Mouse (Mus musculus): ENCODE measurements around the gene Cbl.

Gene Cbl

DNA sequence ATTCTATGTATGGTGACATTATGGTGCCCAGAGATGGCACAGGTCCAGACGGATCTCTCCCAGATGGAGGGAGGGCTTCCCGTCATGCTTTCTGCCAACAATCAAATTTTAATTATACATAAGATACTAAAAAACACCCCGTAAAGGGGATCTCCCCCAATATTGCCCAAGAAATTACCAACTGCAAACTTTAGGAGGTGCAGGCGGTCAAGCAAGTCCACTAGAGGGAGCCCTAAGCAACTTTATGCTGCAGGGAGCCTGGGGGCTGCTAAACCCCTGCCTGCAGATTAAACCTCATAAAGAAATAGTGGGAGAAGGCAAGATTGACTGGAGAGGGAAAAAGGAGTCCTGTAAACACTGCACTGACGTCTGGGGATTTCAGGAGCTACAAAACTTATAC is 5.6 kb upstream of the Cbl start:
- DNase-seq (ENCODE audit: low read depth): no peak

DNA sequence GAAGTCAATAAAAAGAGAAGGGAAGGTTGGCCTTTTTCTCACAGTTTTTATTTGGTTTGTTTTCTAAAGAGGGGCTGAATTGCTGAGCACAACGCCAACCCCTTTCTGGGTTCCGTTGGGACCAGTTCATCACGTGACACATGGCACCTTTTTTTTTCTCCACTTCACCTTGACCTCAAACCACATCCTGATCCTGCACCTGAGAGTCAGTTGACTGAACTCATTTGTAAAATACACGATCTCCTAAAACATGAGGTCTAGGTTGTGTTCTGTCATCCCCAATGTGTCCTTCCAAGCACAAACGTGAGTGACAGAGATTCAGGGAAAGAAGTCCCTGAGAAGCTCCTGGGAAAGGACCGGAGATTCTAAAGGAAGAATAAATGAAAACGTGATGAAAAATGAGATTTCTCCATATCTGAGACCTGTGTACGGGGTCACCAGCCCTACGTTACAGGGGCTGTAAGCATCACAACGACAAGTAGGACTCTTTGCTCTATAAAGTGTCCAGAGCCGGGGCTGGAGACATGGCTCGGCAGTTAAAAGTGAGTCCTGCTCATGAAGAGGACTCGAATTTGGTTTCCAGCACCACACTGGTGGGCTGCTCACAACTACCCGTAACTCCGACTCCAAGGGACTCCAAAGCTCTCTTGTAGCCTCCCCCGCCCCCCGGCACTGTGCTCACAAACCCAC is 4.8 kb upstream of the Cbl start:
- no peak for DNase-seq (ENCODE audit: low read depth)

DNA sequence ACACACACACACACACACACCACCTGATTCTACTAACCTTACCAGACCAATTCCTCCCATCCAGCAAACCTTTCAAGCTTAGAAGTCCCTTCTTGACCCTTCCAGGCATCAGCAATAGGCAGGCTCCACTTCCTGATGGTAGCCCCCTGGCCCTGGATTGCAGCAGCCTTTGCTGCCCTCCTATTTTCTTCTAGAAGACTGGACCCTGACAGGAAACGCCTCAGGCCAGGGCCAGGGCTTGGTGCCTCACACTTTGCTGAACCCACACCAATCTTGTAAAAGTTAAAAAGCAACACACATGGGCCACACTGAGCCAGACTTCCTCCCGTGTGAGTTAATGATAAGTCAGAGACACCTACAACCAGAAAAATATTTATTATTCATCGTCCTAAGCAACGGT is 3.3 kb upstream of the Cbl start:
- no peak for DNase-seq (ENCODE audit: low read depth)

DNA sequence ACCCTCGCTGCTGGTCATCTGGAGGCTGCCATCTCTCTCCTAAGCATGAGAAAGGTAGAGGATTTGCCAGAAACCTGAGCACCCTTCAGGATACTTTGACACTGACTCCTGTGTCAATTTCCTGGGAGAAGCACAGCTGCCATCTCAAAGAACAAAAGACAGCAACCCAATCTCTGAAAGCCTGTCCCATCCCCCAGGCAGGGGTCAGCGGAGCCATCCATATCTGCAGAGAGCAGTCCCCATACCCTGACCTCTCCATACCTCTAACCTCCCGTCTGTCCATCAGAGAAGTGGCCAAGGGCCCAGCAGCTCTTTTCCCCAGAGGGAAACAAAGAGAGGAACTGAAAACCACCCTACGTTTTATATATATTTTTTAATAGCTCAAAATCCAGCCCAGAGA is 2.8 kb upstream of the Cbl start:
- DNase-seq (ENCODE audit: low read depth): no peak

DNA sequence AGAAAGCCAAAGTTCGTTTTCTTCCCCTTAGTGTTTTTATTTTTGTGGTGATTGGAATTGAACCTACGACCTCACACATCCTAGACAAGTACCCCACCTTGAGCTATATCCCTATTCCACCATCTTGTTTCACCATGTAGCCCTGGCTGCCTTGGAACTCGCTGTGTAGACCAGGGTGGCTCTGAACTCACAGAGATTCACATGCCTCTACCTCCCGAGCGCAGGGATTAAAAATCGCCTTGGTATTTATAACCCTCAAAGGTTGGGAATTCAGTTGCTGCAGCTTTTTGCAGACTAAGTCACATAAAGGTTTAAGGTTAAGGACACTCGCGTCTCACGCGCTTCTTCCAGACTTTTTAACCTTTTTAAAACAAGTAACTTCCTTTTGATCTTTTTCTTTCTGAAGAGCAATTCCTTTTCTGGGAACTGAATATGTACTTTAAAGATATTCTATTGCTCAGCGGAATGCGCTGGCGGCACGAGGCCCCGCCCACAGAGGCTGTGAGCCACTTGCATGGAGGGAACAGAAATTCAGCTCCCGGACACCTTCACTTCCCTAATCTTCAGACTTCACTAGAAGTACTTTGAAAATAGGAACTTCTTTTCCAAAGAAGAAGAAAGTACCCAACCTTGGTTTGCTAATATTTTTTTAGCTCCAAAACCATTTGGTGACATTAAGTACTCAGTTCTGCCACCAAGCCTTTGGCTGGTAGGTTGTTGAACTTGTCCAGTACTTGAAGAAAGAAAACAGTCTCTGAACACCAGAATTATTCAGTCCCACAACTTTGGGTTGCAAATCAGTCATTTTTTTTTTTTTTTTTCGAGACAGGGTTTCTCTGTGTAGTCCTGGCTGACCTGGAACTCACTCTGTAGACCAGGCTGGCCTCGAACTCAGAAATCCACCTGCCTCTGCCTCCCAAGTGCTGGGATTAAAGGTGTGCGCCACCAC is 904 bp upstream of the Cbl start:
- peak; percentile 73 for DNase-seq (ENCODE audit: low read depth)

DNA sequence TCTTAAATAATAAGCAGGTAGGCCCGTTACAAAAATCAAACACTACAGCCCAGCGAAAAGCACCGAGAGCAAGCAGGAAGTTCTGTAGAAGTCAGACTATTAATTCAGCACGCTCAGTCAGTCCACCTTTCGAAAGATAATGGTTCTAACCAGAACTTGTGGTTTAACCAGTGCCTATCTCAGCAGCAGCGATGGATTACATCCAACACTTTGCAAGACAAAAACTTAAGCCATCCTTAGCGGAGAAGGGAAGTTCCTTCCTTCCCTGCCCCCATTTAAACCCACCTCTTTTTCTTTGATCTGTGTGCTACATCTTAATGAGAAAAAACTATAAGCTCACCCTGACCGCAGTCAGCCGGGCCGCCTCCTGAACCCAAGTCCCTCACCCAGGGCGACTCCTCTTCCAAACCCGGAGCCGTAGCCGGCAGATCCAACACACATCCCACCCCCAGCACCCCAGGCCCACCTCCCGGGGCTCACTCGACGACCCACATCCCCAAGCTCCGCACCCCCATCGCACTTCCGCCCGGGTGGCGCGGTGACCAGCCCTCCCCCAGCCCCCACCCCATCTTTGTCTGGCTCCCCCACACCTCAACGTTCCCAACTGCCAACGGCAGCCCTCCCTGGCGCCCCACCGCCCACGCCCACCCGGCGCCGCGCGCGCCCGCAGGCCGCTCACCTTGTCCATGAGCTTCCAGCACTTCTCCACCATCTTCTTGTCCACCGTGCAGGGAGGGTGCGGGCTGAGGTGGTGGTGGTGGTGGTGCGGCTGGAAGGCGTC is 638 bp downstream of the Cbl start:
- peak; percentile 46 for DNase-seq (ENCODE audit: low read depth)

DNA sequence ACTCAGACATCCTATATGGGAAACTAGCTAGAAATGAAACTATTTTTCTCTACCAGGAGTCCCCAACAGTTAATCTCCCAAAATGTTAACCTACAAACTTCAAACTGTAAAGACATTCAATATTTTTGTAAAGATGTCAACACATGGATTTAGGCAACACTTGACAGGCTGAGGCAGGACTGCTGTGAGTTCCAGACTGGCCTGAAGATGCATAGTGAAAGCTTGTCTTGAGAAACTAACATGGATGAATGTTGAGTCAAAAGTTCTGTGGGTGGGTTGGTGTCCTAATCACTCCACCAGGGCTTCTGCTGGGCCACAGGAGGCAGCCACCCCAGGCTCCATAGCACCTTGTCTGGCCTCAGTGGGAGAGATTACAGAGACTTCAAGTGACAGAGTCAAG is 2.2 kb downstream of the Cbl start:
- no peak for DNase-seq (ENCODE audit: low read depth)

DNA sequence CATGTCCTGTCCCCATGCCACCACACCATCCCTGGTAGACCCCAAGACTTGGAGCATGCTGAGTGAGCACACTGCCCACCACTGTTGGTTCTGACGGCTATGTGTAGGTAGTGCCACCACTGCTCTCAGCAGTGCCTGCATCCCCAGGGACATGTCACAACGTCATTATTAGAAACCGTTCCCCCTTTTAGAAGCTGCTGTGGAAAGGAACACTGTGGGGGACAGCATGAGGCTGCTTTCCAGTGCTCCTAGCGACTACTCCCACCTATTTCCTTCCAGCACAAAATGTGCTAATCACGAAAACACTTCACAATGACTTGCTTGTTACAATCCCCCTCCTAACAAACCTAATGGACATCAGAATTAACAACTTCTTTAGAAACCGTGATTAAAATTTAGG is 7.9 kb downstream of the Cbl start:
- DNase-seq (ENCODE audit: low read depth): no peak

DNA sequence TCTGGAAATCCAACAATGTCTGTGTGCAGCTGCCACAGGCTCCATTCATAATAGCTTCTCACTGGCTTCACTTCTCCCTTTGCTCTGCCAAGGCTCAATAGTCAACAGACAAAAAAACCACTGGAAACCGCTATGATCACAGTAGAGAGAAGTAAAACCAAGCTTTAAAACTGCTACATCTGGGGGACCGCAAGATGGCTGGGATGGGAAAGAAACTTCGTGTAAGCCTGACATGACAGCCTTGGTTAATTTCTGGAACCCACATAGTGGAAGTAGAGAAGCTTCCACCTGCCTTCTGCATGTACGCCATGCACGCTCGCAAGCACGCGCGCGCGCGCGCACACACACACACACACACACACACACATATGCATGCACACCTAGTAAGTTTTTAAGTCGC is 20.3 kb downstream of the Cbl start:
- DNase-seq (ENCODE audit: low read depth): no peak

DNA sequence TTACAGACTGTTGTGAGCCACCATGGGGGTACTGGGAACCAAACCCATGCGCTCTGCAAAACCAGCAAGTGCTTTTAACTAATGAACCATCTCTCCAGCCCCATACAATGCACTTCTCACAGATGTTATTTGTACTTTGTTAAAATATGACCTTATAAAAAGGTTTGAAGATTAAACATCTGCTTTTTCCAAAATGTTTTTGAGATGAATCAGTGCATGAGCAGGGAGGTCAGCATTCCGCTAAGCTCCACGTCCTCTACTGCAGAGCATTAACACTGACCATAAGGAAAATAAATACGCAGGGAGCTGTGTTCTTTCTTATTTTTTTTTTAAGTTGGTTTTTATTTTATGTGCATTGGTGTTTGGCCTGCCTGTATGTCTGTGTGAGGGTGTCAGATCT is 21.4 kb downstream of the Cbl start:
- DNase-seq (ENCODE audit: low read depth): no peak

DNA sequence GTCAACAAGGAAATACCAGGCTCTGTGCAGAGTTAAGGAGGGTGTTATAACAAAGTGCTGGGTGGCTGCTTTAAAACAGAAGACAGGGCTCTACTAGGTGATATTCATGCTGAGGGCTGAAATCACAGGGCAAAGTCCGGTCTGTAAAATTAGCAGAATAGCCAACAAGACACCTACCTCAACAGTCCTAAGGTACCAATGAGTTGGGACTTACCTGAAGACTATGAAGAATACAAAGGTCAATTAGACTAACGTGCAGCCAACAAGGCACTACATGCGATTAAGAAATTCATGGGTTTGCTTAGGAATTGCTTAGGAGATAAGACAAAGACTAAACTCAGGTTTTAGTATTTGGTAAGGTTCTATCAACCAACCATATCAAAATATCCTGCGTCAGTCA is 24.4 kb downstream of the Cbl start:
- DNase-seq (ENCODE audit: low read depth): no peak

DNA sequence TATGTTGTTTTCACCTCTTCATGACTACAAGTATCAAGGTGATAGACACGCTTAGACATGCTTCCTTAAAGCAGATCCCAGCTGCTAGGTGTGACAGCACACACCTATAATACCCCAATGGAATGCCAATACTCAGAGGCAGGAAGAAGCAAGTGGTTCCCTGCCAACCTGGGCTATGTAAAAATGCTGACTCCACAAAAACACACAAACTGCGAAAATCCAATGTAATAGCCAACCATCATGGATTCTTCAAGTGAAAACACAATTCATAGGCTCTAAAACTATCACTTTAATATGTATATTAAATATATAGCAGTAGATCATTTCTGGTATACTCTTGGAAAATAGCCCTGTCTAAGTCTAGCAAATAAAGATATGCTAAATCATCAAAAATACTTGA is 26.0 kb downstream of the Cbl start:
- DNase-seq (ENCODE audit: low read depth): no peak

DNA sequence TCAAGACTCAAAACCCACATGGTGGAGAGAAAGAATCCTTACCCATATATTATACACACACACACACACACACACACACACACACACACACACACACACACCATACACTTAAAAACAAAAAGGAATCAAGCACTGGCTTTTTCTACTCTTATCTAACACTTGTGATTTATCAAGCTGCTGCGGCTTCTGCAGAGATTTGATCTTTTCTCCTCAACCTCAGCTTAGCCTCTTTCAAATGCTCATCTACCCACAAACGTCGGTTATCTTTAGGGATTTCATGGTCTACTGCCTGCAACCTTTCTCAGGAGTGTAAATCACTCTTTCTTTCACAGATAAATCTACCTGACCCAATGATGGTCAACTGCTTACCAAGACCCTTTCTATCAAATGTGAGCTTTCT is 33.4 kb downstream of the Cbl start:
- DNase-seq (ENCODE audit: low read depth): no peak

DNA sequence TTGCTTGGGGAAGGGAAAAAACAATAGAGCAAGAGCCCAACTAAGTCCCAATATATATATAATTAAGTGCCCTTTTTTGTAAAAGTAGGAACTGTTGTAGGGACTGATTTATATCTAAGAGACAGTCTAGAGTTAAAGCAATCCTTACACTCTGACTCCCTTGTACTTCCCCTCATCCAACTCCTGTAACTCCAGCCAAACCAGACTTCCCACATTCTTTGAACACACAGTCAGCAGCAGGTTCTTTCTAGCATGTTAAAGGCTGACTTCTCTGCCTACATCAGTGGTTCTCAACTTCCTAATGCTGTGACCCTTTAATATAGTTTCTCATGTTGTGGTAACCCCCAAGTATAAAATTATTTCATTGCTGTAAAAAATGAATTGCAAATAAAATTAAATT is 34.3 kb downstream of the Cbl start:
- no peak for DNase-seq (ENCODE audit: low read depth)

DNA sequence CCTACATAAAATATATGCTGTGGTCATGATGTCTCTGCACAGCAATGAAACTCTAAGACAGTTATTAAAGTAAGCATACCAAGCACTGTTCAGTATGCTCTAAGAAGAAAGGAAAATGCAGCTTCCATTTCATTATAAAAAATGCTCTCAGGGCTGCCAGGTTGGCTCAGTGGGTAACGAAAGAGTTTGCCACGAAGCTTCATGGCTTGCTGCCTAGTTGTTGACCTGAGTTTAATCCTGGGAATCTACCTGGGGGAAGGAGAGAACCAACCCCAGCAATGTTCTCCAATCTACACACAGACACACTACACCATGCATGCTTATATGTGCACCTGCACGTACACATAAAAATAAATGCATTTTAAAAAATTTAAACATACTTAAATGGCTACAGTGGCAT is 34.7 kb downstream of the Cbl start:
- DNase-seq (ENCODE audit: low read depth): no peak

DNA sequence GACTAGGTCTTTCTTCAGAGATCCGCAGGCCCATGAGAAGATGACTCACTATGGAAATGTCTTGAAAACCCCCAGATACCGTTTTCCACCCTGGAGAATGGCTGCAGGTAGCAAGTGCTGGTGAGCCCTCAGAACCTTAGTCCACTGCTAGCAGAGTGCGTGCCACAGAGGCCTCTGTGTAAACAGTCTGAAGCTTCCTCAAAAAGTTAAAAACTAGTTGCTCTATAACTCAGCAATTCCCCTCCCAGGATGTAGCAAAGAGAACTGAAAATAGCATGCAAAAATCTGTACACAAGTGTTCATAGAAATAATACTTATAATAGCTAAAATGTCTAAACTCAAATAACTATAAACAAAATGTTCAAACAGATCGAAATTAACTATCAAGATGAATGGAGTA is 37.5 kb downstream of the Cbl start:
- no peak for DNase-seq (ENCODE audit: low read depth)

DNA sequence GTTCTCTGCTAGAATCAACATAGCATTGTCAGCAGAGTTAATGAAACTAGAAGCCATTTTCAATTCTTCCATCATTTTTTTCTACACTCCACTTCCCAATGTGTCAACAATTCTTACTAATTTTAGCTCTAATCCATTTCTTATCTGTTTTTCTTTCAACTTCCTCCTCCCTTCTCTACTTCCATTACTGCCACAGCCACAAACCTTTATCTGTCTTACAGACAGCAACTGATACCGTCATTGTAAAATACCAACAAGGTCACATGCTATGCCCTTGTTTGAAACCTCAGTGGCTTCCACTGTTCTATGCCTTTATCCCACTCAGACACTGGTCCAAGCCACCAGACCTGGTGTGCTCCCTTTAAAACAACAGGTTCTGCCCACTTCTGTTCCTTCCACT is 39.8 kb downstream of the Cbl start:
- peak; percentile 24 for DNase-seq (ENCODE audit: low read depth)

DNA sequence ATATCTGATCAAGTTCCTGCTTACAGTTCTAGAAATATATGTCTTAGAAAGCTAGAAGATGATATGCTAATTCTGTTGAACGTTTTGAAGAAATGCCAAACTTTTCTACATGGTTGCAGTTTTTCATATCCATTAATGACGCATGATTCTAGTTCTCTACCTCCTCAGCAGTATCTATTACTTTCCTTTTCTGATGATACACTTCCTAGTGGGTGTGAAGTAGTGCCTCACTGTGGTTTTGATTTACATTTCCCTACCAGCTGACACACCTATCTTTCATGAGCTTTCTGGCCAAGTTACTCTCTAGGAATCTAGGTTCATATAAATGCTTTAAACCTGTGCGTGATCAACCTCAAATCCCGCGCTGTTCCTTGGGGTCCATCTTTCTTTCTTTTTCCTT is 41.1 kb downstream of the Cbl start:
- DNase-seq (ENCODE audit: low read depth): no peak

DNA sequence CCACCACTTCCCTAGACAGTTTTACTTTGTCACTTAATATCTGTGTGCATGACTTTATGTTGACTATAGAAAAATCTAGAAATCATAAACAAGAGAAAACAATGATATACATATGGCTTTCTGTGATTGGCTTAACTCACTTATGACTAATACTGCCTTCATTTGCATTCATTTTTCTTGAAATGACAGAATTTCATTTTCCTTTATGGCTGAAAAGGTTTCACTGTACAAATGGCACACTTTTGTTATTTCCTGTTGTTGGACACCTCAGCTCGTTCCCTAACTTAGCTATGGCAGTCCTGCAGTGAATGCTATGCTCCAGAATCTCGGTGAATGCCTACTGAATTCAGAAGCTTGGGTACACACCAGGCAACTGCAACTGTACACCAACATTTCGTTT is 41.5 kb downstream of the Cbl start:
- DNase-seq (ENCODE audit: low read depth): no peak

DNA sequence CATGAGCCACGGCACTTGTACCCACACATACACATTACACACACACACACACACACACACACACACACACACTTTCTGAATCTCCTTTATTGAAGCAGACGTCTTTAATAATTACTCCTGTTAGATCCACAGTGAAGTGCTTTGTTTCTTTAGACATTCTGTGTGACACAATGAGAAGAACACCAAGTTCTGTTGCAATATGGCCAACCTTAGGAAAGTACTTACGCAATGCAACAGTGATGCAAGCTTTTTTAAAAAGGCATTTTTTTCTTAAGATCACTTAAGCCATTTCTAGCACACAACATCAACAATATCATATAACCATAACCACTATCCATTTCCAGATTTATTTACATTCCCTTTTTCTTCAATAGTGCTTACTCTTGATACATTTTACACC is 42.7 kb downstream of the Cbl start:
- no peak for DNase-seq (ENCODE audit: low read depth)

DNA sequence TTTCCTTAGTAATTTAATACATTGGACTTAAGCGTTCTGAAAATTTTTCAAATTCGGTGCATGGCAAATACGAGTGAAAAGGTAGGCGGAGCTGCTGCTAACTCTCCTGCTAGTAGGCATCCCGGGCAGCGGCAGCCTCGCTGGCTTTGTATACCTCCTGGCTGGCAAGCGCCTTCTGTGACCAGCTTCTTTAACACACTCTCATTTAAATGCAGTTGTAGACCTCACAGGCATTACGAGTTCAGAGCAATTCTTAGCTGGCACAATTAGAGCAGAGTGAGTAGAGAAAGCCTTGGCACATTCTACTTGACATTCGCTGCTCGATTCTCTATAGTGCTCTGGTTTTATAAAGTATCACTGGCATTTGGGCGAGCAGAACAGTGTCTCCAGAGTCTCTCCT is 45.6 kb downstream of the Cbl start:
- no peak for DNase-seq (ENCODE audit: low read depth)

DNA sequence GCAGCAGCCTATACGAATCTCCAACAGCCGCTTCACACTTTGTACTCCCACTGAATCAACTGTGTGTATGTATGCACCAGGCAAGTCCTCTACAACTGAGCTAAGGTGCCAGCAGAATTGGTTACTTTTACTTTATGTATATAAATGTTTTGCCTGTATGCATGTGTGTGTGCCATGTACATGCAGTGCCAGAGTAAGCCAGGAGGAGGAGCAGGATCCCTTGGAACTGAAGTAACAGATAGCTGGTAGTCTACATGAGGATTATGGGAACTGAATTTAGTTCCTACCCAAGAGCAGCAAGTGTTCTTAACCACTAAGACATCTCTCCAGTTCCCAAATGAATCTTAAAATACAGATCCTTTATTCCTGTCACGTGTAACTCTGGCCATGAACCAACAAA is 51.6 kb downstream of the Cbl start:
- DNase-seq (ENCODE audit: low read depth): peak; percentile 38

DNA sequence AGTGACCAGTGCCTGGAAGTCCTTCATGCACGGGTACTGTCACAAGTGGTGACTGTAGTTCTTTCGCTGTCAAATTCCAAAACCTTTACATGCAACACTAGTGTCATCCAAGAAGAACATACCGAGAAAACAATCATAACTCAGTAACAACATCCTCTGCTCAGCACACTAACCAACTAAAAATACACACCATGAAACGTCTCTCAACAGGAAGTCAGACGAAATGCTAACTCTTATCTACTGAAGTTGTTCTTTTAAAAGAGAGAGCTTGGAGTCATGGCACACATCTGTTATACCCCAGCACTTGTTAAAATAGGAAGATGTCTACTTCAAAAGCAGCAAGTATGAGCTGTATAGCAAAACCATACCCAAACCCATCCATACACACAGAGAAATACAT is 52.3 kb downstream of the Cbl start:
- DNase-seq (ENCODE audit: low read depth): no peak

All from c-Kit-positive CD71-positive TER-119-negative erythroid progenitor cells, embryonic 14.5 days (primary cell).